Mouse (Mus musculus) thymus, adult 2 months (tissue): ENCODE data around the gene Arhgef28.

ENCODE experiments used
- CTCF ChIP-seq: fragments of 200-500 bp; IDR thresholded peaks from 2 replicates; pipeline ENCODE4 v1.5.1; 2012; ENCODE audit warnings: mild to moderate bottlenecking, control low read depth, low read length, moderate library complexity, borderline replicate concordance; ENCODE audit not compliant: control insufficient read depth, poor library complexity, insufficient read depth; ENCODE audit errors: extremely low read depth
- POLR2A ChIP-seq: fragments of 200-500 bp; IDR thresholded peaks from 2 replicates; pipeline ENCODE4 v1.6.1; 2012; ENCODE audit warnings: mild to moderate bottlenecking, low read length, control low read depth, moderate library complexity; ENCODE audit not compliant: control insufficient read depth, poor library complexity, insufficient read depth; ENCODE audit errors: extremely low read depth

GRCm38 (mm10) chr13:98121124-98121470 is 85.1 kb downstream of the Arhgef28 start:
- no peak for TF ChIP-seq CTCF
- TF ChIP-seq POLR2A = no peak
